Mouse (Mus musculus): ENCODE measurements around the gene Usf2. TPM values are rescaled to one million over a fixed set of nuclear protein-coding genes. Genes with fewer than 3 reads are reported as not detected.

Gene Usf2
- polyA plus RNA-seq, 1 experiment from 2014 or later = 21.1 TPM

GRCm38 (mm10) chr7:30908992-30909431, 47.6 kb downstream of the Usf2 start:
- H3K4me3 ChIP-seq (ENCODE audit: low read depth, low read length) = peak overlapping the region; percentile 17; the same call in 1 of the 2 replicates
- WGBS = 20% methylated on average over 17 of the region's 17 CpGs

GRCm38 (mm10) chr7:30908277-30908991, 48.2 kb downstream of the Usf2 start:
- peak; percentile 85 for ATAC-seq
- 3% methylated on average over 16 of the region's 26 CpGs for WGBS
- Histone ChIP-seq H3K27me3 (replicated peaks; ENCODE audit: insufficient read depth, low read length) (no peaks in the 10 kb centered on the region), H3K27ac (ENCODE audit: low read length) (no peak overlapping the region), H3K4me3 (ENCODE audit: low read depth, low read length) (peak overlapping the region; percentile 17; the same call in 1 of the 2 replicates), H3K36me3 (ENCODE audit: insufficient read depth, low read length) (no peaks in the 10 kb centered on the region), H3K4me1 (ENCODE audit: insufficient read depth, low read depth, low read length) (no peaks in the 10 kb centered on the region), H3K9ac (replicated peaks; ENCODE audit: low read depth) (no peak overlapping the region), H3K4me2 (replicated peaks; ENCODE audit: low read depth, low read length) (peak overlapping the region; percentile 52), H3K9me3 (ENCODE audit: low read length) (no peaks in the 10 kb centered on the region)
- peak; percentile 71 for DNase-seq (ENCODE audit: low spot score)
- no peak for TF ChIP-seq EP300 (IDR thresholded peaks at IDR 0.05)
- TF ChIP-seq CTCF (IDR thresholded peaks at IDR 0.05) = no peak

More at GRCm38 (mm10) chr7:30908992-30909431, 47.6 kb downstream of the Usf2 start:
- TF ChIP-seq CTCF (IDR thresholded peaks at IDR 0.05) (no peak), EP300 (IDR thresholded peaks at IDR 0.05) (no peak)
- no peaks in the 10 kb centered on the region for H3K36me3 ChIP-seq (ENCODE audit: insufficient read depth, low read length)
- no peak; the same call in 1 of the 2 replicates for ATAC-seq
- H3K9ac ChIP-seq (replicated peaks; ENCODE audit: low read depth) = no peak overlapping the region
- H3K4me2 ChIP-seq (replicated peaks; ENCODE audit: low read depth, low read length) = peak overlapping the region; percentile 52
- no peak for DNase-seq (ENCODE audit: low spot score)
- no peaks in the 10 kb centered on the region for H3K4me1 ChIP-seq (ENCODE audit: insufficient read depth, low read depth, low read length)
- no peaks in the 10 kb centered on the region for H3K27me3 ChIP-seq (replicated peaks; ENCODE audit: insufficient read depth, low read length)
- no peak overlapping the region for H3K27ac ChIP-seq (ENCODE audit: low read length)
- H3K9me3 ChIP-seq (ENCODE audit: low read length) = no peaks in the 10 kb centered on the region

GRCm38 (mm10) chr7:30904042-30904441, 52.6 kb downstream of the Usf2 start:
- no peak overlapping the region for H3K4me2 ChIP-seq (replicated peaks; ENCODE audit: low read depth, low read length)
- no peak overlapping the region for H3K27ac ChIP-seq (ENCODE audit: low read length)
- WGBS = 23% methylated on average over 4 of the region's 4 CpGs
- no peak for ATAC-seq
- no peaks in the 10 kb centered on the region for H3K36me3 ChIP-seq (ENCODE audit: insufficient read depth, low read length)
- H3K9ac ChIP-seq (replicated peaks; ENCODE audit: low read depth) = no peak overlapping the region
- H3K4me3 ChIP-seq (ENCODE audit: low read depth, low read length) = no peak overlapping the region
- H3K9me3 ChIP-seq (ENCODE audit: low read length) = no peaks in the 10 kb centered on the region
- H3K27me3 ChIP-seq (replicated peaks; ENCODE audit: insufficient read depth, low read length) = no peaks in the 10 kb centered on the region
- TF ChIP-seq EP300 (IDR thresholded peaks at IDR 0.05) (no peak), CTCF (IDR thresholded peaks at IDR 0.05) (peak; percentile 64)
- peak; percentile 20 for DNase-seq (ENCODE audit: low spot score)
- H3K4me1 ChIP-seq (ENCODE audit: insufficient read depth, low read depth, low read length) = no peaks in the 10 kb centered on the region

Other genes with a start within 250 kb of the Usf2 start
- gene Atp4a, start 244.6 kb downstream of the Usf2 start, polyA plus RNA-seq (2015; fragmentation: Nextera tagmentation; extraction: Ambion mirVana) = 0.14 TPM in 1 of 2 replicates, not detected in the other
- gene Tmem147, start 227.3 kb downstream of the Usf2 start, polyA plus RNA-seq (2015; fragmentation: Nextera tagmentation; extraction: Ambion mirVana) = 179 and 193 TPM in 2 replicates
- gene Gapdhs, start 213.1 kb downstream of the Usf2 start, polyA plus RNA-seq (2015; fragmentation: Nextera tagmentation; extraction: Ambion mirVana) = 0.18 and 0.21 TPM in 2 replicates
- gene Sbsn, start 205.3 kb downstream of the Usf2 start, polyA plus RNA-seq (2015; fragmentation: Nextera tagmentation; extraction: Ambion mirVana) = 6.7 and 7.3 TPM in 2 replicates
- gene Dmkn, start 193.0 kb downstream of the Usf2 start, polyA plus RNA-seq (2015; fragmentation: Nextera tagmentation; extraction: Ambion mirVana) = 65.2 and 74.3 TPM in 2 replicates
- 2.1 and 4.4 TPM in 2 replicates for gene Krtdap, start 168.9 kb downstream of the Usf2 start, polyA plus RNA-seq (2015; fragmentation: Nextera tagmentation; extraction: Ambion mirVana)
- gene Ffar2, start 133.0 kb downstream of the Usf2 start, polyA plus RNA-seq (2015; fragmentation: Nextera tagmentation; extraction: Ambion mirVana) = 1.1 and 1.4 TPM in 2 replicates
- not detected in 2 replicates for gene Ffar3, start 100.6 kb downstream of the Usf2 start, polyA plus RNA-seq (2015; fragmentation: Nextera tagmentation; extraction: Ambion mirVana)
- gene Ffar1, start 95.2 kb downstream of the Usf2 start, polyA plus RNA-seq (2015; fragmentation: Nextera tagmentation; extraction: Ambion mirVana) = not detected in 2 replicates
- 0.35 and 0.79 TPM in 2 replicates for gene Cd22, start 76.5 kb downstream of the Usf2 start, polyA plus RNA-seq (2015; fragmentation: Nextera tagmentation; extraction: Ambion mirVana)
- 1.2 and 1.8 TPM in 2 replicates for gene Mag, start 41.9 kb downstream of the Usf2 start, polyA plus RNA-seq (2015; fragmentation: Nextera tagmentation; extraction: Ambion mirVana)
- gene Hamp2, start 32.1 kb downstream of the Usf2 start, polyA plus RNA-seq (2015; fragmentation: Nextera tagmentation; extraction: Ambion mirVana) = not detected in 2 replicates
- gene Hamp, start 12.8 kb downstream of the Usf2 start, polyA plus RNA-seq (2015; fragmentation: Nextera tagmentation; extraction: Ambion mirVana) = not detected in 2 replicates
- gene Lsr, start 16.7 kb upstream of the Usf2 start, polyA plus RNA-seq (2015; fragmentation: Nextera tagmentation; extraction: Ambion mirVana) = 53.8 and 57.9 TPM in 2 replicates
- gene Fam187b, start 17.0 kb upstream of the Usf2 start, polyA plus RNA-seq (2015; fragmentation: Nextera tagmentation; extraction: Ambion mirVana) = 9.5 and 12.3 TPM in 2 replicates
- gene Fxyd5, start 85.7 kb upstream of the Usf2 start, polyA plus RNA-seq (2015; fragmentation: Nextera tagmentation; extraction: Ambion mirVana) = 168 and 206 TPM in 2 replicates
- 1.2 and 1.8 TPM in 2 replicates for gene Fxyd7, start 94.7 kb upstream of the Usf2 start, polyA plus RNA-seq (2015; fragmentation: Nextera tagmentation; extraction: Ambion mirVana)
- gene Fxyd1, start 100.4 kb upstream of the Usf2 start, polyA plus RNA-seq (2015; fragmentation: Nextera tagmentation; extraction: Ambion mirVana) = 175 and 211 TPM in 2 replicates
- 0.20 and 0.27 TPM in 2 replicates for gene Lgi4, start 102.5 kb upstream of the Usf2 start, polyA plus RNA-seq (2015; fragmentation: Nextera tagmentation; extraction: Ambion mirVana)
- gene Fxyd3, start 119.9 kb upstream of the Usf2 start, polyA plus RNA-seq (2015; fragmentation: Nextera tagmentation; extraction: Ambion mirVana) = 76.1 and 78.1 TPM in 2 replicates
- 19.5 and 20.5 TPM in 2 replicates for gene Hpn, start 158.5 kb upstream of the Usf2 start, polyA plus RNA-seq (2015; fragmentation: Nextera tagmentation; extraction: Ambion mirVana)
- 4.5 and 4.9 TPM in 2 replicates for gene Scn1b, start 170.2 kb upstream of the Usf2 start, polyA plus RNA-seq (2015; fragmentation: Nextera tagmentation; extraction: Ambion mirVana)
- gene Gramd1a, start 199.1 kb upstream of the Usf2 start, polyA plus RNA-seq (2015; fragmentation: Nextera tagmentation; extraction: Ambion mirVana) = 31.7 and 33.8 TPM in 2 replicates

All from lung, postnatal 0 days (tissue).